Mouse (Mus musculus) heart, adult 2 months (tissue): ENCODE results near the gene Nipsnap1. TPM values are rescaled to one million over a fixed set of nuclear protein-coding genes. Genes with fewer than 3 reads are reported as not detected.

ENCODE experiments used
- DNase-seq, 2 experiments: peaks; one replicate each; pipeline ENCODE4 v3.0.0; 2021
- H3K27ac ChIP-seq: fragments of 200-600 bp; 2 replicates; pipeline ENCODE4 v1.8.1; 2022
- H3K27me3 ChIP-seq: fragments of 200-500 bp; 2 replicates; pipeline ENCODE4 v1.6.1; 2012; ENCODE audit warnings: mild to moderate bottlenecking, low read length, inconsistent platforms, mixed read lengths; ENCODE audit not compliant: control insufficient read depth, insufficient read depth
- H3K36me3 ChIP-seq: fragments of 200-500 bp; 2 replicates; pipeline ENCODE4 v1.6.1; 2012; ENCODE audit warnings: low read length, inconsistent platforms; ENCODE audit not compliant: control insufficient read depth, insufficient read depth
- H3K4me1 ChIP-seq: fragments of 200-500 bp; 2 replicates; pipeline ENCODE4 v1.6.1; 2011; ENCODE audit warnings: low read length; ENCODE audit not compliant: control insufficient read depth, insufficient read depth
- H3K4me3 ChIP-seq: fragments of 200-600 bp; 2 replicates; pipeline ENCODE4 v1.8.1; 2022
- H3K79me2 ChIP-seq: fragments of 200-500 bp; replicated peaks from 2 replicates; pipeline ENCODE4 v1.6.1; 2012; ENCODE audit warnings: mild to moderate bottlenecking, inconsistent platforms, low read length, moderate library complexity, mixed read lengths; ENCODE audit not compliant: control insufficient read depth, insufficient read depth
- H3K9ac ChIP-seq: fragments of 200-500 bp; 2 replicates; pipeline ENCODE4 v1.6.1; 2012; ENCODE audit warnings: low read depth, mild to moderate bottlenecking, control low read depth, inconsistent platforms, low read length, mixed read lengths
- CTCF ChIP-seq: fragments of 200-600 bp; IDR thresholded peaks from 2 replicates; pipeline ENCODE4 v1.8.1; 2022; ENCODE audit warnings: antibody characterized with exemption, mild to moderate bottlenecking, moderate library complexity
- EP300 ChIP-seq: fragments of 200-500 bp; IDR thresholded peaks from 2 replicates; pipeline ENCODE4 v1.6.1; 2011; ENCODE audit warnings: low read depth, low read length, control low read depth; ENCODE audit not compliant: insufficient read depth
- POLR2A ChIP-seq: fragments of 200-500 bp; IDR thresholded peaks from 2 replicates; pipeline ENCODE4 v1.6.1; 2011; ENCODE audit warnings: mild to moderate bottlenecking, low read depth, low read length, control low read depth; ENCODE audit not compliant: insufficient read depth
- WGBS: fragments of 180-500 bp; shearing (Covaris S2); methylation state at CpG from one replicate; pipeline ENCODE4 v1.1.7; 2018; 5-methylcytosine and 5-hydroxymethylcytosine counted together
- intact Hi-C: fragments of 180-260 bp; cut with DNase I; formaldehyde crosslinking; loops from one replicate; pipeline ENCODE4 v1.15.1; 2025
- polyA plus RNA-seq: library from polyadenylated mRNA; depleted of rRNA; stranded (reverse); fragments of >200 nt; gene quantifications from 2 replicates; pipeline ENCODE4 v1.2.3, GENCODE M21; 2012
- total RNA-seq, 2 experiments: library from RNA; stranded (reverse); gene quantifications; 2 replicates each; pipeline ENCODE4 v1.2.3; 2021

The Nipsnap1 gene
- total and polyA plus RNA-seq, 3 experiments = 0.50 to 1.6 (median 0.75) TPM

DNA sequence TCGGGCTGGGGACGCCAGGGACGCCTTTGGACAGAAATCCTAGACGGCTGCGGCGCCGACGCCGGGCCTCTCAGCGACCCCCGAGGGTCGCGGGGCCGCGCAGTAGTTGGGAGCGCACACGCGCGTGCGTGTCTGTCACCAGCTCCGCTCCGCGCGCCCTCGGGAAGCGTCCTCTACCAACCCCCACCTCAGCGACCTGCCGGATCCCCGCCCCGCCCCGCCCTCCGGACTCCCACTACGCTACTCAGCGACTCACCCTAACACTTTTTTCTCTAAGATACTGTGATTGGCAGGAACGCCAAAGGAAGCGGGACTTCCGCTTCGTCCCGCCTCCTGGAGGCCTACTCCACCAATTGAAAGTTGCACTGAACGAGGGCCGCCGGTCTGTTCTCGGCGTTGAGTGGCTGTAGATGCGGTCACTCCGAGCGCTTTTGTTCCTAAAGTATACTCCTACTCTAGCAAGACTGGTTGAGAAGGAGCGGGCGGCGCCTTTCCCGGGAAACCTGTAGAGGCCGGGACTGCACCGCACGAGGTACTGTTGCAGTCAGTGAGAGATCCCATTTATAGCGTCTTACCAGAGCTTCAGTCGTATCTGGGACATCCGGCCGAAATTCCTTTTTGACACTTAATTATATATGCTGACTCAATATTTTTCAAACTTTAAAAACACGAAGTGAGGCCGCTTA is 24.4 kb upstream of the Nipsnap1 start, which contains the start of gene Nf2:
Nf2 (minus strand) TSS at position 279 of the 686 bp plus-strand sequence.
- no peak for TF ChIP-seq EP300
- peak; percentile 61 for TF ChIP-seq POLR2A
- peak; percentile 49 for TF ChIP-seq CTCF
- DNase-seq = peak; percentile 94 to 99
- H3K4me3 ChIP-seq = peak within 1 kb of the TSS; percentile 94
- peak within 1 kb of the TSS; percentile 80 for H3K9ac ChIP-seq
- H3K27ac ChIP-seq = peak within 1 kb of the TSS; percentile 88
- H3K27me3 ChIP-seq = no peaks in the 10 kb centered on the region
- H3K79me2 ChIP-seq = no peaks in the 10 kb centered on the region; the same call in 1 of the 2 replicates
- H3K36me3 ChIP-seq = peaks cover 1% of the 10 kb centered on the region
- intact Hi-C loops = loop anchor here (5.0 kb wide), 1 partner anchor 142 kb away; no protein-coding TSS in a partner anchor
- peaks cover 3% of the 10 kb centered on the region; the same call in 1 of the 2 replicates for H3K4me1 ChIP-seq
- WGBS = under 1% methylated on average over 60 of the region's 60 CpGs

DNA sequence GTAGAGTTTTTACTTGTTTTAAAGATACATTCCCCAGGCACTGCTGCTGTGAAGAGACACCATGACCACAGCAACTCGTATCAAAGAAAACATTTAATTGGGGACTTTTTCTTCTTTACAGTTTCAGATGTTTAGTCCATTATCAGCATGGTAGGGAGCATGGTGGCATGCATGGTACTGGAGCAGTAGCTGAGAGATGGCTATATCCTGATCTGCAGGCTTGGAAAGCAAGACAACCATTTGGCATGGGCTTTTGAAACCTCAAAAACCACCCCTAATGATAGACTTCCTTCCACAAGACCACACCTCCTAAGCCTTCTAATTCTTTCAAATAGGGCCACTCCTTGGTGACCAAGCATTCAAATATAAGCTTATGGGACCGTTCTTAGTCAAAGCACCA is 23.3 kb upstream of the Nipsnap1 start:
- H3K36me3 ChIP-seq = peaks cover 1% of the 10 kb centered on the region
- 94% methylated on average over 2 of the region's 2 CpGs for WGBS
- intact Hi-C loops = no loop called here
- H3K9ac ChIP-seq = no peak overlapping the region
- peaks cover 3% of the 10 kb centered on the region; the same call in 1 of the 2 replicates for H3K4me1 ChIP-seq
- H3K79me2 ChIP-seq = no peaks in the 10 kb centered on the region; the same call in 1 of the 2 replicates
- TF ChIP-seq CTCF (no peak), POLR2A (no peak), EP300 (no peak)
- DNase-seq = no peak
- H3K4me3 ChIP-seq = no peak overlapping the region
- H3K27me3 ChIP-seq = no peaks in the 10 kb centered on the region
- H3K27ac ChIP-seq = no peak overlapping the region

DNA sequence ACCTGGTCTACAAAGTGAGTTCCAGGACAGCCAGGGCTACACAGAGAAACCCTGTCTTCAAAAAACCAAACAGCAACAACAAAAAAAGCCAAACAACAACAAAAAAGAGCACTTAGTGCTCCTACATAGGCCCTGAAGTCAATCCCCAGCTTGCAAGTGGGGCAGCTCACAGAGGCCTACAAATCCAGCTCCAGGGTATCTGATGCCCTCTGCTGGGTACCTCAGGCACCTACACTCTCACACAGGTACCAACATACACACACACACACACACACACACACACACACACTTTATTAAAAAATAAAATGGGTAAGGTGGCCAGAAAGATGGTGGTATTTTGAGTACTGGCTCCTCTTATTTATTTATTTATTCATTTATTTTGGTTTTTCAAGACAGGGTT is 20.7 kb upstream of the Nipsnap1 start:
- H3K4me1 ChIP-seq = peaks cover 1% of the 10 kb centered on the region; the same call in 1 of the 2 replicates
- H3K79me2 ChIP-seq = no peaks in the 10 kb centered on the region

DNA sequence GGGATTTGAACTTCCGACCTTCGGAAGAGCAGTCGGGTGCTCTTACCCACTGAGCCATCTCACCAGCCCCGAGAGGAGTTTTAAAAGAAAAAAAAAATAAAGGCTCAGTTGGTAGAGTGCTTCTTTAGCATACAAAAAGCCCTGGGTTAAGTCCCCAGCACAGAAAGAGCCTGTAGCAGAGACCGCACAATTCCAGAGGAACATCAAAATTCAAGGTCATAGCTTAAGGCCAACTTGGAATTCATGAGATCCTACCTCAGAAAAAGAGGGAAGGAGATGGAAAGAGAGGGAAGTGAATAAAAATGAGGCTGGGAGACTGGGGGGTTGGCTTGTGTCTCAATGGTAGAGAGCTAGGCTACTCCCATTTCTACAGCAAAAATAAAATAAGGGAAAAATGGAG is 19.6 kb upstream of the Nipsnap1 start:
- WGBS = 96% methylated on average over 5 of the region's 5 CpGs
- no peaks in the 10 kb centered on the region for H3K36me3 ChIP-seq
- no peaks in the 10 kb centered on the region; the same call in 1 of the 2 replicates for H3K27me3 ChIP-seq
- H3K4me3 ChIP-seq = no peak overlapping the region
- DNase-seq = no peak
- H3K27ac ChIP-seq = no peak overlapping the region
- intact Hi-C loops = no loop called here
- H3K4me1 ChIP-seq = no peaks in the 10 kb centered on the region
- TF ChIP-seq CTCF (no peak), EP300 (no peak), POLR2A (no peak)
- H3K9ac ChIP-seq = no peak overlapping the region
- H3K79me2 ChIP-seq = no peaks in the 10 kb centered on the region

More for the DNA sequence above, 20.7 kb upstream of the Nipsnap1 start:
- H3K9ac ChIP-seq = no peak overlapping the region
- H3K36me3 ChIP-seq = no peaks in the 10 kb centered on the region
- TF ChIP-seq POLR2A (no peak), CTCF (no peak), EP300 (no peak)
- DNase-seq = no peak
- no peaks in the 10 kb centered on the region for H3K27me3 ChIP-seq
- no peak overlapping the region for H3K4me3 ChIP-seq
- intact Hi-C loops = no loop called here
- no peak overlapping the region for H3K27ac ChIP-seq

DNA sequence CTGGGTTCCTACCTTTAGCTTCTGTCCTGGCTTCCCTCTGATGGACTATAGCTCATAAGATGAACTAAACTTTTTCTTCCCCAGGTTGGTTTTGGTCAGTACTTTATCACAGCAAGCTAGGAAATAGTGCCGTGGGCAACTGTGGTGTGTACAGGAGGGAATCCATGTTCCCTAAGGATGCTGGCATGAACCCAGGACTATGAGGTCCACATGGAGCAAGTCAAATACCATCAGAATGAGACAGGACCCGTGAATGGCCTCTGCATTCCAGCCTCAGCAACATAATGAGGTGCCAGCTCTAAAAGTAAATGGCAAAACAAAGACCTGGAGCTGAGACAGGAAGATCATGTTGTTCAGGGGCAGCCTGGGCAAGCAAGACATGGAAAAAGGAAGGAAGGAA is 15.3 kb upstream of the Nipsnap1 start:
- H3K27me3 ChIP-seq = no peaks in the 10 kb centered on the region; the same call in 1 of the 2 replicates
- 22% methylated on average over 2 of the region's 2 CpGs for WGBS

DNA sequence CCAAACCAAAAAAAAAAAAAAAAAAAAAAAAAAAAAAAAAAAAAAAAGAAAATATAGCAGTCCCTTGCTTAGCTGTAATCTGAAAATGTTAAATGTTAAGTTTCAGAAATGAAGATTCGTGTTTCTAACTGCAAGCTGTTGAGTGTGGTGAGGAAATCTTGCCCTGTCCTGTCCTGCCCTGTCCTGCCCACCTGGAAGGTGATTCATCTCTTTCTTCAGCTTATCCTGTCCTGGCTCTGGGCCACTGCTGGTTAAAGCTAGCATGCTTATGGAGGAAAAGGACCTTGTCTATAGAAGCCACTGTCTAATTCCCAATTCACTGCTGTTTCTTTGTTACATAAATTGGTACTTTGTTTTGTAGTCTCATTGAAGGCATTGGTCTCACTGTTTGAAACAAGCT is 12.8 kb upstream of the Nipsnap1 start:
- Histone ChIP-seq H3K4me1 (no peaks in the 10 kb centered on the region), H3K79me2 (no peaks in the 10 kb centered on the region), H3K4me3 (no peak overlapping the region), H3K9ac (no peak overlapping the region), H3K27ac (no peak overlapping the region), H3K36me3 (no peaks in the 10 kb centered on the region), H3K27me3 (no peaks in the 10 kb centered on the region; the same call in 1 of the 2 replicates)
- intact Hi-C loops = no loop called here
- TF ChIP-seq CTCF (no peak), EP300 (no peak), POLR2A (no peak)
- WGBS = 44% methylated on average over 1 of the region's 1 CpGs
- no peak for DNase-seq

More for the DNA sequence above, 15.3 kb upstream of the Nipsnap1 start:
- intact Hi-C loops = no loop called here
- DNase-seq = no peak
- no peaks in the 10 kb centered on the region for H3K79me2 ChIP-seq
- no peak overlapping the region for H3K9ac ChIP-seq
- no peak overlapping the region for H3K4me3 ChIP-seq
- no peaks in the 10 kb centered on the region for H3K36me3 ChIP-seq
- no peaks in the 10 kb centered on the region for H3K4me1 ChIP-seq
- no peak for TF ChIP-seq EP300
- TF ChIP-seq POLR2A = no peak
- no peak for TF ChIP-seq CTCF
- H3K27ac ChIP-seq = no peak overlapping the region
